Mouse (Mus musculus) liver, adult 10 weeks (tissue): Measurements from ENCODE around the gene Snurf. TPM values are rescaled to one million over a fixed set of nuclear protein-coding genes. Genes with fewer than 3 reads are reported as not detected.

Experiments
- polyA plus RNA-seq: library from polyadenylated mRNA; stranded (reverse); fragments of 350-450 nt; fragmentation: Illumina TruSeq; extraction: RNeasy Lipid Tissue Mini Kit (QIAGEN cat#74804); gene quantifications from one replicate; pipeline ENCODE4 v1.2.3, GENCODE M21; 2014; ENCODE audit warnings: low read depth, low replicate concordance

Snurf gene
- not detected for polyA plus RNA-seq

DNA sequence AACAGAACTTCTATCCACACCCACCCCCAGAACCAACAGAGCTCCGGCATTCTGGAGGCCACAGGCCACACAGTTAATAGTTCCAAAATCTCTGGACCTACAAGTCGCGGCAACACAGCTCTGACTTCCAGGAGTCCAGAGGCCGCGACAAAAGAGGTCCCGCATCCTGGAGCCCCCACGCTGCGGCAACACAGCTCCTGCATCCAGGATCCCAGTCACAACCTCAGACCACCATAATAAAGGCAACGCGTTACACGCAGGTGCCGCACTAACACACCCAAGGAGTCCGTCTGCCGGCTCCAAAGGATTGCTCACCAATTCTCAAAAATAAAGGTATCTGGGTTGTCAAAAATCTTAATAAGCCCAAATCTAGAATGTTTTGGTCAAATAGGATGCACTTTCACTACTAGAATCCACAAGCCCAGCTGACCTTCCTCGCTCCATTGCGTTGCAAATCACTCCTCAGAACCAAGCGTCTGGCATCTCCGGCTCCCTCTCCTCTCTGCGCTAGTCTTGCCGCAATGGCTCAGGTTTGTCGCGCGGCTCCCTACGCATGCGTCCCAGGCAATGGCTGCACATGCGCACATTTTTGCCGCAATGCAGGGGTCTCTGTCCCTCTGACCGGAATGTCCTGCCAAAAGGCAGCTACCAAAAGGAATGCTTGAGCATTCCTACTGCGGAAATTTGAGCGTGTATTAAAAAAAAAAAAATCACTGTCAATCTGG is at the start of gene Snurf, which contains the start of gene Gm38393:
TSS of gene Snurf (minus strand) at position 444 of the 725 bp plus-strand sequence.
TSS of gene Gm38393 (minus strand) at position 459 of the 725 bp plus-strand sequence.

Other genes starting within 250 kb of the Snurf start
- 1.7 TPM for gene Gm38393, start within 50 bp of the Snurf start, polyA plus RNA-seq
- gene Snrpn, start 135.2 kb upstream of the Snurf start, polyA plus RNA-seq: 11.9 TPM